Mouse (Mus musculus): ENCODE data around the gene Wdr82. TPM values are rescaled to one million over a fixed set of nuclear protein-coding genes. Genes with fewer than 3 reads are reported as not detected.

Wdr82 gene
- polyA plus RNA-seq, 1 experiment from 2014 or later: 33.0 TPM

GRCm38 (mm10) chr9:106177799-106178198, 7.1 kb downstream of the Wdr82 start:
- ATAC-seq (replicated peaks; ENCODE audit: insufficient number of reproducible peaks, low FRiP score, low TSS enrichment, low read depth): no peak; the same call in 1 of the 2 replicates

GRCm38 (mm10) chr9:106179454-106179853, 8.7 kb downstream of the Wdr82 start:
- H3K27me3 ChIP-seq (ENCODE audit: control insufficient read depth, insufficient read depth, low read length): no peaks in the 10 kb centered on the region
- no peak for ATAC-seq (replicated peaks; ENCODE audit: insufficient number of reproducible peaks, low FRiP score, low TSS enrichment, low read depth)
- WGBS: 89% methylated on average over 2 of the region's 2 CpGs
- H3K9ac ChIP-seq (replicated peaks; ENCODE audit: low read length): no peak overlapping the region
- H3K36me3 ChIP-seq (replicated peaks; ENCODE audit: control insufficient read depth, insufficient read depth, low read depth, low read length): peaks cover 13% of the 10 kb centered on the region
- no peak overlapping the region for H3K4me3 ChIP-seq (ENCODE audit: low read depth, low read length)
- no peak overlapping the region for H3K27ac ChIP-seq (replicated peaks; ENCODE audit: low read depth, low read length)
- no peaks in the 10 kb centered on the region for H3K4me1 ChIP-seq (ENCODE audit: control insufficient read depth, insufficient read depth, low read length)
- no peak for DNase-seq (ENCODE audit: low spot score)
- no peak overlapping the region for H3K4me2 ChIP-seq (ENCODE audit: low read depth, low read length)
- no peaks in the 10 kb centered on the region for H3K9me3 ChIP-seq (replicated peaks; ENCODE audit: control insufficient read depth, low read length)

More at GRCm38 (mm10) chr9:106177799-106178198, 7.1 kb downstream of the Wdr82 start:
- Histone ChIP-seq H3K27ac (replicated peaks; ENCODE audit: low read depth, low read length) (no peak overlapping the region), H3K9ac (replicated peaks; ENCODE audit: low read length) (no peak overlapping the region), H3K4me1 (ENCODE audit: control insufficient read depth, insufficient read depth, low read length) (no peaks in the 10 kb centered on the region), H3K27me3 (ENCODE audit: control insufficient read depth, insufficient read depth, low read length) (no peaks in the 10 kb centered on the region), H3K9me3 (replicated peaks; ENCODE audit: control insufficient read depth, low read length) (no peaks in the 10 kb centered on the region), H3K4me2 (ENCODE audit: low read depth, low read length) (no peak overlapping the region), H3K4me3 (ENCODE audit: low read depth, low read length) (no peak overlapping the region), H3K36me3 (replicated peaks; ENCODE audit: control insufficient read depth, insufficient read depth, low read depth, low read length) (peaks cover 13% of the 10 kb centered on the region)
- 93% methylated on average over 6 of the region's 6 CpGs for WGBS
- DNase-seq (ENCODE audit: low spot score): no peak

- Histone ChIP-seq H3K4me1 (ENCODE audit: control insufficient read depth, insufficient read depth, low read length) (no peaks in the 10 kb centered on the region), H3K9me3 (replicated peaks; ENCODE audit: control insufficient read depth, low read length) (no peaks in the 10 kb centered on the region), H3K4me3 (ENCODE audit: low read depth, low read length) (no peak overlapping the region), H3K9ac (replicated peaks; ENCODE audit: low read length) (no peak overlapping the region), H3K36me3 (replicated peaks; ENCODE audit: control insufficient read depth, insufficient read depth, low read depth, low read length) (peaks cover 16% of the 10 kb centered on the region), H3K27ac (replicated peaks; ENCODE audit: low read depth, low read length) (no peak overlapping the region), H3K27me3 (ENCODE audit: control insufficient read depth, insufficient read depth, low read length) (no peaks in the 10 kb centered on the region), H3K4me2 (ENCODE audit: low read depth, low read length) (no peak overlapping the region)
- WGBS: 91% methylated on average over 3 of the region's 3 CpGs
- ATAC-seq (replicated peaks; ENCODE audit: insufficient number of reproducible peaks, low FRiP score, low TSS enrichment, low read depth): no peak
- no peak for DNase-seq (ENCODE audit: low spot score)
Measured at GRCm38 (mm10) chr9:106179964-106180363, 9.2 kb downstream of the Wdr82 start.

- Histone ChIP-seq H3K27ac (replicated peaks; ENCODE audit: low read depth, low read length) (no peak overlapping the region), H3K36me3 (replicated peaks; ENCODE audit: control insufficient read depth, insufficient read depth, low read depth, low read length) (peaks cover 20% of the 10 kb centered on the region), H3K9me3 (replicated peaks; ENCODE audit: control insufficient read depth, low read length) (no peaks in the 10 kb centered on the region), H3K4me2 (ENCODE audit: low read depth, low read length) (no peak overlapping the region), H3K4me1 (ENCODE audit: control insufficient read depth, insufficient read depth, low read length) (no peaks in the 10 kb centered on the region), H3K4me3 (ENCODE audit: low read depth, low read length) (no peak overlapping the region), H3K9ac (replicated peaks; ENCODE audit: low read length) (no peak overlapping the region), H3K27me3 (ENCODE audit: control insufficient read depth, insufficient read depth, low read length) (no peaks in the 10 kb centered on the region)
- ATAC-seq (replicated peaks; ENCODE audit: insufficient number of reproducible peaks, low FRiP score, low TSS enrichment, low read depth) (no peak), DNase-seq (ENCODE audit: low spot score) (no peak)
- WGBS: 93% methylated on average over 4 of the region's 4 CpGs
Measured at GRCm38 (mm10) chr9:106182146-106182545, 11.4 kb downstream of the Wdr82 start.

- no peaks in the 10 kb centered on the region for H3K27me3 ChIP-seq (ENCODE audit: control insufficient read depth, insufficient read depth, low read length)
- 95% methylated on average over 5 of the region's 5 CpGs for WGBS
- H3K4me1 ChIP-seq (ENCODE audit: control insufficient read depth, insufficient read depth, low read length): no peaks in the 10 kb centered on the region
- no peak for ATAC-seq (replicated peaks; ENCODE audit: insufficient number of reproducible peaks, low FRiP score, low TSS enrichment, low read depth)
- no peaks in the 10 kb centered on the region for H3K9me3 ChIP-seq (replicated peaks; ENCODE audit: control insufficient read depth, low read length)
- H3K4me2 ChIP-seq (ENCODE audit: low read depth, low read length): no peak overlapping the region
- H3K4me3 ChIP-seq (ENCODE audit: low read depth, low read length): no peak overlapping the region
- H3K36me3 ChIP-seq (replicated peaks; ENCODE audit: control insufficient read depth, insufficient read depth, low read depth, low read length): peaks cover 18% of the 10 kb centered on the region
- H3K9ac ChIP-seq (replicated peaks; ENCODE audit: low read length): no peak overlapping the region
- no peak for DNase-seq (ENCODE audit: low spot score)
- H3K27ac ChIP-seq (replicated peaks; ENCODE audit: low read depth, low read length): no peak overlapping the region
Measured at GRCm38 (mm10) chr9:106183996-106184395, 13.3 kb downstream of the Wdr82 start.

- Histone ChIP-seq H3K27ac (replicated peaks; ENCODE audit: low read depth, low read length) (no peak overlapping the region), H3K4me3 (ENCODE audit: low read depth, low read length) (no peak overlapping the region), H3K36me3 (replicated peaks; ENCODE audit: control insufficient read depth, insufficient read depth, low read depth, low read length) (peaks cover 18% of the 10 kb centered on the region), H3K9ac (replicated peaks; ENCODE audit: low read length) (no peak overlapping the region), H3K4me2 (ENCODE audit: low read depth, low read length) (no peak overlapping the region), H3K27me3 (ENCODE audit: control insufficient read depth, insufficient read depth, low read length) (no peaks in the 10 kb centered on the region), H3K4me1 (ENCODE audit: control insufficient read depth, insufficient read depth, low read length) (no peaks in the 10 kb centered on the region), H3K9me3 (replicated peaks; ENCODE audit: control insufficient read depth, low read length) (no peaks in the 10 kb centered on the region)
- ATAC-seq (replicated peaks; ENCODE audit: insufficient number of reproducible peaks, low FRiP score, low TSS enrichment, low read depth) (no peak), DNase-seq (ENCODE audit: low spot score) (no peak)
- WGBS: 90% methylated on average over 1 of the region's 1 CpGs
Measured at GRCm38 (mm10) chr9:106191355-106191754, 20.6 kb downstream of the Wdr82 start.

GRCm38 (mm10) chr9:106192024-106192423, 21.3 kb downstream of the Wdr82 start:
- Histone ChIP-seq H3K9ac (replicated peaks; ENCODE audit: low read length) (no peak overlapping the region), H3K36me3 (replicated peaks; ENCODE audit: control insufficient read depth, insufficient read depth, low read depth, low read length) (peaks cover 18% of the 10 kb centered on the region), H3K27me3 (ENCODE audit: control insufficient read depth, insufficient read depth, low read length) (no peaks in the 10 kb centered on the region), H3K4me3 (ENCODE audit: low read depth, low read length) (no peak overlapping the region), H3K4me1 (ENCODE audit: control insufficient read depth, insufficient read depth, low read length) (no peaks in the 10 kb centered on the region), H3K27ac (replicated peaks; ENCODE audit: low read depth, low read length) (no peak overlapping the region), H3K9me3 (replicated peaks; ENCODE audit: control insufficient read depth, low read length) (no peaks in the 10 kb centered on the region), H3K4me2 (ENCODE audit: low read depth, low read length) (no peak overlapping the region)
- WGBS: 94% methylated on average over 8 of the region's 8 CpGs
- DNase-seq (ENCODE audit: low spot score): no peak
- ATAC-seq (replicated peaks; ENCODE audit: insufficient number of reproducible peaks, low FRiP score, low TSS enrichment, low read depth): no peak

GRCm38 (mm10) chr9:106192998-106193397, 22.3 kb downstream of the Wdr82 start:
- Histone ChIP-seq H3K4me3 (ENCODE audit: low read depth, low read length) (no peak overlapping the region), H3K27me3 (ENCODE audit: control insufficient read depth, insufficient read depth, low read length) (no peaks in the 10 kb centered on the region), H3K9me3 (replicated peaks; ENCODE audit: control insufficient read depth, low read length) (no peaks in the 10 kb centered on the region), H3K27ac (replicated peaks; ENCODE audit: low read depth, low read length) (no peak overlapping the region), H3K4me2 (ENCODE audit: low read depth, low read length) (no peak overlapping the region), H3K4me1 (ENCODE audit: control insufficient read depth, insufficient read depth, low read length) (0 out of 2 replicates have a peak, but pooled peaks cover 2% of the 10 kb centered on the region), H3K36me3 (replicated peaks; ENCODE audit: control insufficient read depth, insufficient read depth, low read depth, low read length) (peaks cover 18% of the 10 kb centered on the region), H3K9ac (replicated peaks; ENCODE audit: low read length) (no peak overlapping the region)
- no peak for DNase-seq (ENCODE audit: low spot score)
- ATAC-seq (replicated peaks; ENCODE audit: insufficient number of reproducible peaks, low FRiP score, low TSS enrichment, low read depth): no peak
- WGBS: 94% methylated on average over 1 of the region's 1 CpGs
